Mouse (Mus musculus): ENCODE measurements around the gene Cct6b. TPM values are rescaled to one million over a fixed set of nuclear protein-coding genes. Genes with fewer than 3 reads are reported as not detected.
A peak's percentile ranks its signal among the peaks of the same experiment; 100 is the strongest.
"Not testable (repeated sequence)": the region's sequence is repeated elsewhere in the genome, so short reads cannot be mapped to it uniquely, and the experiment has no call there.

Cct6b gene
- polyA plus RNA-seq, 1 experiment from 2014 or later: 0.24 TPM

GRCm38 (mm10) chr11:82694947-82695346 lies 69.2 kb downstream of the Cct6b start:
- not testable (repeated sequence) for H3K27me3 ChIP-seq; H3K9ac ChIP-seq (replicated peaks); H3K4me1 ChIP-seq (replicated peaks); H3K4me3 ChIP-seq (replicated peaks); H3K27ac ChIP-seq; H3K36me3 ChIP-seq; H3K4me2 ChIP-seq (replicated peaks); H3K9me3 ChIP-seq; ATAC-seq

- H3K27me3 ChIP-seq: no peaks in the 10 kb centered on the region
- no peak overlapping the region for H3K4me3 ChIP-seq (replicated peaks)
- no peaks in the 10 kb centered on the region for H3K36me3 ChIP-seq
- no peaks in the 10 kb centered on the region; the same call in 1 of the 2 replicates for H3K4me1 ChIP-seq (replicated peaks)
- no peak for ATAC-seq
- H3K4me2 ChIP-seq (replicated peaks): no peak overlapping the region
- H3K9me3 ChIP-seq: no peaks in the 10 kb centered on the region
- no peak overlapping the region for H3K9ac ChIP-seq (replicated peaks)
- H3K27ac ChIP-seq: no peak overlapping the region
- WGBS: 85% methylated on average over 6 of the region's 6 CpGs
Measured at GRCm38 (mm10) chr11:82692668-82693067, 71.5 kb downstream of the Cct6b start.

GRCm38 (mm10) chr11:82690476-82690875 lies 73.6 kb downstream of the Cct6b start:
- Histone ChIP-seq H3K36me3 (no peaks in the 10 kb centered on the region), H3K27ac (no peak overlapping the region), H3K27me3 (no peaks in the 10 kb centered on the region), H3K4me2 (replicated peaks) (no peak overlapping the region), H3K9ac (replicated peaks) (no peak overlapping the region), H3K4me1 (replicated peaks) (no peaks in the 10 kb centered on the region; the same call in 1 of the 2 replicates), H3K9me3 (no peaks in the 10 kb centered on the region), H3K4me3 (replicated peaks) (no peak overlapping the region)
- no peak for ATAC-seq
- WGBS: 68% methylated on average over 5 of the region's 5 CpGs

- no peak for ATAC-seq
- no peaks in the 10 kb centered on the region; the same call in 1 of the 2 replicates for H3K4me1 ChIP-seq (replicated peaks)
- H3K36me3 ChIP-seq: no peaks in the 10 kb centered on the region
- H3K27ac ChIP-seq: no peak overlapping the region
- no peak overlapping the region for H3K9ac ChIP-seq (replicated peaks)
- H3K27me3 ChIP-seq: no peaks in the 10 kb centered on the region
- no peak overlapping the region for H3K4me3 ChIP-seq (replicated peaks)
- no peaks in the 10 kb centered on the region for H3K9me3 ChIP-seq
- no peak overlapping the region for H3K4me2 ChIP-seq (replicated peaks)
Measured at GRCm38 (mm10) chr11:82687668-82688067, 76.5 kb downstream of the Cct6b start.

GRCm38 (mm10) chr11:82684676-82685075 lies 79.4 kb downstream of the Cct6b start:
- Histone ChIP-seq H3K36me3 (no peaks in the 10 kb centered on the region), H3K4me3 (replicated peaks) (no peak overlapping the region)
- no peak for ATAC-seq

GRCm38 (mm10) chr11:82683765-82684505 lies 80.2 kb downstream of the Cct6b start:
- Histone ChIP-seq H3K9me3 (no peaks in the 10 kb centered on the region), H3K9ac (replicated peaks) (no peak overlapping the region), H3K4me3 (replicated peaks) (no peak overlapping the region), H3K27ac (no peak overlapping the region), H3K4me1 (replicated peaks) (no peaks in the 10 kb centered on the region), H3K27me3 (0 out of 2 replicates have a peak, but pooled peaks cover 7% of the 10 kb centered on the region), H3K4me2 (replicated peaks) (no peak overlapping the region), H3K36me3 (no peaks in the 10 kb centered on the region)
- 46% methylated on average over 12 of the region's 12 CpGs for WGBS
- ATAC-seq: peak; percentile 48

More at GRCm38 (mm10) chr11:82684676-82685075, 79.4 kb downstream of the Cct6b start:
- Histone ChIP-seq H3K27ac (no peak overlapping the region), H3K4me2 (replicated peaks) (no peak overlapping the region), H3K9me3 (no peaks in the 10 kb centered on the region), H3K9ac (replicated peaks) (no peak overlapping the region), H3K4me1 (replicated peaks) (no peaks in the 10 kb centered on the region), H3K27me3 (0 out of 2 replicates have a peak, but pooled peaks cover 7% of the 10 kb centered on the region)
- WGBS: 87% methylated on average over 6 of the region's 6 CpGs

GRCm38 (mm10) chr11:82678561-82678960 lies 85.6 kb downstream of the Cct6b start:
- ATAC-seq: no peak
- Histone ChIP-seq H3K9ac (replicated peaks) (no peak overlapping the region), H3K4me1 (replicated peaks) (no peaks in the 10 kb centered on the region), H3K27ac (no peak overlapping the region; the same call in 1 of the 2 replicates), H3K4me3 (replicated peaks) (no peak overlapping the region), H3K4me2 (replicated peaks) (no peak overlapping the region), H3K9me3 (no peaks in the 10 kb centered on the region), H3K27me3 (0 out of 2 replicates have a peak, but pooled peaks cover 7% of the 10 kb centered on the region), H3K36me3 (no peaks in the 10 kb centered on the region)
- WGBS: 60% methylated on average over 12 of the region's 12 CpGs

Other genes with a start within 250 kb of the Cct6b start
- gene Zfp830, start within 50 bp of the Cct6b start, polyA plus RNA-seq (2015; fragmentation: Nextera tagmentation; extraction: Ambion mirVana): 31.3 and 33.0 TPM in 2 replicates
- gene Lig3, start 16.8 kb upstream of the Cct6b start, polyA plus RNA-seq (2015; fragmentation: Nextera tagmentation; extraction: Ambion mirVana): 31.8 and 36.0 TPM in 2 replicates
- gene Rffl, start 106.9 kb upstream of the Cct6b start, polyA plus RNA-seq (2015; fragmentation: Nextera tagmentation; extraction: Ambion mirVana): 4.5 and 5.9 TPM in 2 replicates
- gene Rad51d, start 126.3 kb upstream of the Cct6b start, polyA plus RNA-seq (2015; fragmentation: Nextera tagmentation; extraction: Ambion mirVana): 12.1 and 13.8 TPM in 2 replicates
- gene Fndc8, start 127.8 kb upstream of the Cct6b start, polyA plus RNA-seq (2015; fragmentation: Nextera tagmentation; extraction: Ambion mirVana): 0.48 and 0.62 TPM in 2 replicates
- gene Nle1, start 144.1 kb upstream of the Cct6b start, polyA plus RNA-seq (2015; fragmentation: Nextera tagmentation; extraction: Ambion mirVana): 31.2 and 32.2 TPM in 2 replicates
- gene Unc45b, start 146.2 kb upstream of the Cct6b start, polyA plus RNA-seq (2015; fragmentation: Nextera tagmentation; extraction: Ambion mirVana): 0.59 and 0.93 TPM in 2 replicates
- gene Slfn5, start 187.0 kb upstream of the Cct6b start, polyA plus RNA-seq (2015; fragmentation: Nextera tagmentation; extraction: Ambion mirVana): 0.57 and 0.93 TPM in 2 replicates
- gene Slfn9, start 227.5 kb upstream of the Cct6b start, polyA plus RNA-seq (2015; fragmentation: Nextera tagmentation; extraction: Ambion mirVana): 3.7 TPM in 2 replicates

All from midbrain, embryonic 13.5 days (tissue).